Mouse (Mus musculus) adipocyte (in vitro differentiated cells): ENCODE results near the gene Mocs3.

ENCODE experiments used
- DNase-seq: peaks from one replicate; pipeline ENCODE4 v3.0.0-alpha.2; 2016; ENCODE audit warnings: low spot score

Gene Mocs3

DNA sequence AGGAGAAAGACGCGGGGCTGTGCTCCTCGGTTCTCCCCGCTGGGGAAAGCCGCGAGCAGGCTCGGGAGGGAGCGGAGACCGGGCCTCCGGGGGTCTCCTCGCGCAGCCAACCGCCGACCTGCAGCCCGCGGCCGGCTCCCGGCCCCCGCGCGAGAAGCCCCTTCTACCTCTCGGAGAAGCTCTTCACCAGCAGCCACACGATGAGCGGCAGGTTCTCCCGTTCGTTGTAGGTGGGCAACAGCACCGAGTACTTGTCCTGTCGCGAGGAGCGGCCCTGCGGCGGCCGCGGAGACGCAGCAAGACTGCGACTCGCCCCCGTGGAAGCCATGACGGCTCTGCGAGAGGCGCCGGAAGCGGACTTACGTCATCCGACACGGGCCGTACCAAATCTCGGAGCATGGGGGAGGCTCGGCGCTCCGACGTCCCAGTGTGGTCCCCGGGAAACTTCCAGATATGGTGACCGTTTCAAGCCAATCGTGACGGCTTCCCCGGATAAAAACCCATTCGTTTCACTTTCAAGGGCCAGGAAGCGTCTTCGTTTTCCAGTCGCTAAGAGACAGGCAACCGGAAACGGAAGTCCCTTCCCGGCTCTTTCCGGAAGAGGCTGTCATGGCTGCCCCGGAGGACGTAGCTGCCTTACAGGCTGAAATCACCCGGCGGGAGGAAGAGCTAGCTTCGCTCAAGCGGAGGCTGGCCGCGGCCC, at the start of gene Mocs3, which contains the start of the genes Gm20716 and Dpm1:
Gene Mocs3, plus strand, starts transcription at position 597 of the 703 bp plus-strand sequence.
Gene Gm20716, minus strand, starts transcription at position 339 of the 703 bp plus-strand sequence.
Gene Dpm1, minus strand, starts transcription at position 566 of the 703 bp plus-strand sequence.
- peak; percentile 94 for DNase-seq

DNA sequence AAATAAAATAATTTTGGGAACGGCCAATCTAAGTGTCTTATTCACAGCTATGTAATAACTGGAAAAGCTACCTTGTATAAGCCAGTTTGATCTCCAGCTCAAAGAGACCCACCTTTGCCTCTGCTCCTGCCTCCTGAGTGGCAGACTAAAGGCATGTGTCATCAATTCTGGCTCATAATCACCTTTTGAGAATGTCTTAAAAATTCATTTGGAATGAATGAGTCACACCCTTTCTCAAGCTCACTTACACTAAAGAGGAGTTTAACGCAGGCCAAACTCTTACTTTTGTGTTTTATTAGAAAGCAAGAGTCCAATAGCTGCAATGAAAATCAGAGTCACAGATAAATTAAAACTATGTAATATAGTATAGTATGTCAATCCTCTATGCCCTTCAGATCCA, 38.6 kb upstream of the Mocs3 start:
- no peak for DNase-seq

DNA sequence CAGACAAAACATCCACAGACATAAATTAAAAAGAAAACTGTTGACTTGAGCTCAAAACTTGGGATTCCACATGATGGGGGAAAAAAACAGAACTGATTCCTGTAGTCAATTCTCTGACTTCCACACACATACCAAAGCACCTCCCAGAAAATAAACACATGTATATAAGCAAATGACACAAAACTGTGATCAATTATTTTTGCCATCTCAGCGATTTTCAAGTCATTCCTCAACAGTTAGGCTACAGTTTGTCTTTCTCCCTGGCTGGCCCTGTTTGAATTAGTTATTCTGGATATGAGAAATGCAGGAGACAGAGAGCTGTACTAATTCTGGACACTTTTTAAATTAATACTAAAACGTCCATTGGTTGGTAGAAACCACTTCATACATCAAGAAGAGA, 36.7 kb upstream of the Mocs3 start:
- no peak for DNase-seq

DNA sequence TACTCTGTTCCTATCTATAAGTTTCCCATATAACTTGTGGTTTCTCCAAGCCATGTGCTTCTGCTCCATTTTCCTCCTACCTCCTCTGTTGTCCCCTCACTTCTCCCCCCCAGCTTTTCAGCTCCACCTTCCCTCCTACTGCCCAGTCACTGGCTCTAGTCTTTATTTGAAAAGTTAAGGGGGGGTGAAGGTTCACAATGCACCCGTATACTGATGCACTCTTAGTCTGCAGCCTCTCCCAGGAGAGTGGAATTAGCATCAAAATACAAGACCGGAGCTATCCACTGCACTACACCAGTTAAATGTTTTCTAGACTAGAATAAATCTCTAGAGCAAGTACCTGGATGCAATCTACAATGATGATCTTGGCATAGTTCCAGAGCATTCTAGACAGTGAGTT, 34.7 kb upstream of the Mocs3 start:
- DNase-seq = no peak

DNA sequence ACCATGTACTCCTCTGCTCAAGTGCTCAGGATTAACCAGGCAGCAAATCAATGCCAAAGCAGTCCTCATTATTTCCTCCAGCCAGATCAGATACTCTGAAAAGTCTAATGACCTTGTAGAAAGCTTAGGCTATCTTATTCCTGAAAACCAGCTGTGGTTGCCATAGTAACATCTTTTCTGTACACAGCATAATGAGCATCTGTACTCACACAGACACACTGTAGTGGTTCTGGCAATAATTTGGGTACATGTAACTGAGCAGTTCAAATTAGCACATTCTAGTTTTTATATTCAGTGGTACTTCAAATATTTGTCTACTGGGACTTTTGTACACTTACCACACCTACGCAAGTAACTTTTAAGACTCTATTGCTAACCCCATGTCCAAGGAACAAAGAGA, 32.0 kb upstream of the Mocs3 start:
- no peak for DNase-seq

DNA sequence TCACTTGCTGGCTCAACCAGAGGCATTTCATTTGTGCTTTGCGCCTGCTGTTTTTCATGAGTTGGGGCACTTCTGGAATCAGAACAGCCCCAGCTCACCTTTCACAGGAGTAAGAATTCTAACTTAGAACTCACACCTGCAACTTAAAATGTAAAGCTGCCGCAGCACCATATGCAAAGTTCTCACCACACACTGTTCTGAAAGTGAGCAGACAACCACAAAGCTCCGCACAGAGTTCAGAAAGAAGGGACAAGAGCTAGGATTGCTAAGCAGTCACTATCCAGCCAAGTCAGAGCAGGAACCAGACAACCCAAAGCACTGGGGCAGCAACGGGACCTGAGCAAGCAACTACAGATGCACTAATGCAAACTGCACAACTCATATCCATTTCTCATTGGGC, 30.9 kb upstream of the Mocs3 start:
- DNase-seq = no peak

DNA sequence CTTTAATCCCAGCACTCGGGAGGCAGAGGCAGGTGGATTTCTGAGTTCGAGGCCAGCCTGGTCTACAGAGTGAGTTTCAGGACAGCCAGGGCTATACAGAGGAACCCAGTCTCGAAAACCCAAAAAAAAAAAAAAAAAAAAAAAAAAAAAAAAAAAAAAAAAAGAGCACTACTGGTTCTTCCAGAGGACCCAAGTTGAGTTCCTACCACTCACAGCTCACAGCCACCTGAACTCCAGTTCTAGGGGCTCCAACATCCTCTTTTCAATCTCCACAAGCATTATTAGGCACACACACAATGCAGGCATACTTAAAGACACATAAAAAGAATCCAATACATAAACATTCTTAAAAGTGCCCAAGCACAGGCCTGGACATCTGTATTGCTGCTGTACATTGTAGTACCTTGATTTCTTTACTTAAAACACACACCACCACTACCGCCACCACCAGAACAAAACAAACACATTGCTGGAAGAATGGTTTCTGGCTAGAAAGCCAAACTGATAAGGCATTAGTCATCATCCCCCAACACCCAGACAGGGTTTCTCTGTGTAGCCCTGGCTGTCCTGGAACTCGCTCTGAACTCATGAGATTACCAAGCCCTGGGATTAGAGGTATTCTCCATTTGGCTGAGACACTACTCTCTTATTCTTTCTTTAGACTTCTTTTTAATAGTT, 30.3 kb upstream of the Mocs3 start:
- no peak for DNase-seq

DNA sequence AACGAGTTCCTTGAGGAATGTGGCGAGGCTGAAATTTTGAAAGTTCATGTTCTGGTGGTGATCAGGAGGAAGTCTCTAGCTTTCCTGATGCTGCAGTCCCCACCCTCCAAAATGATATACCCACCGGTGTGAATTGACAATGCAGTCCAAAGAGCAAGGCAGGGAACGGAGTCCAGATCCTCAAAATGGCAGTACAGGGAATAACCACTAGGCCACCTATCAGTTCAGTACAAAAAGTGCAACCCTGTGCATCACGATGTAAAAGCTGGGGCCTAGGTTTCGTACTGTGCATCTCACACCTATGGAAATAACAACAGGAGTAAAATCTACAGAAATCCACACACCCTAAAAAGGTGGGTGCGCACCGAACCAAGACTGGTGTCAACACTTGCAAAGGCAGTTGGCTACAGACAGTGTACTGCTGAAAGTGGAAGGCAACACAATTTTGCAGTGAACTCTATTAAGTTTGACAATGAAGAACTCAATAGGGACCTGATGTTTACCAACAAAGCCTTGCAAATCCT, 25.9 kb upstream of the Mocs3 start:
- no peak for DNase-seq

DNA sequence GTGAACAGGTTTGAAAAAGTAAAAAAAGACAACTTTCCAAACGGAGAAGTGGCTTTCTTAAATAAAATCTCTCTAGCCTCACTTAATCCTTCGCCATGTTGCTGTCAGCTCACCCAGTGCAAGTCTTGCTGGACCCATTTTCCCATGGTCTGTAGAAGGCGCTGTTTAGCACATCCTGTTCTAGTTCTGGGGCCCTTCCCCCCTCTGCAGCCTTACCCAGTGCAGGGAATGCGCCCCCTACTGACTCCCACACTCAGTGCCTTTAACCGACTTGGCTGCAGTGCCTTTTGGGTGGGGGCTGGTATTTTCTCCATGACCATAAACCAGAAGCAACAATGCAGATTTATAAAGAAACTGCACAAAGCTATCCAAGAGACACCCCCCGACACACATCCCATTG, 25.2 kb upstream of the Mocs3 start:
- DNase-seq = peak; percentile 96

DNA sequence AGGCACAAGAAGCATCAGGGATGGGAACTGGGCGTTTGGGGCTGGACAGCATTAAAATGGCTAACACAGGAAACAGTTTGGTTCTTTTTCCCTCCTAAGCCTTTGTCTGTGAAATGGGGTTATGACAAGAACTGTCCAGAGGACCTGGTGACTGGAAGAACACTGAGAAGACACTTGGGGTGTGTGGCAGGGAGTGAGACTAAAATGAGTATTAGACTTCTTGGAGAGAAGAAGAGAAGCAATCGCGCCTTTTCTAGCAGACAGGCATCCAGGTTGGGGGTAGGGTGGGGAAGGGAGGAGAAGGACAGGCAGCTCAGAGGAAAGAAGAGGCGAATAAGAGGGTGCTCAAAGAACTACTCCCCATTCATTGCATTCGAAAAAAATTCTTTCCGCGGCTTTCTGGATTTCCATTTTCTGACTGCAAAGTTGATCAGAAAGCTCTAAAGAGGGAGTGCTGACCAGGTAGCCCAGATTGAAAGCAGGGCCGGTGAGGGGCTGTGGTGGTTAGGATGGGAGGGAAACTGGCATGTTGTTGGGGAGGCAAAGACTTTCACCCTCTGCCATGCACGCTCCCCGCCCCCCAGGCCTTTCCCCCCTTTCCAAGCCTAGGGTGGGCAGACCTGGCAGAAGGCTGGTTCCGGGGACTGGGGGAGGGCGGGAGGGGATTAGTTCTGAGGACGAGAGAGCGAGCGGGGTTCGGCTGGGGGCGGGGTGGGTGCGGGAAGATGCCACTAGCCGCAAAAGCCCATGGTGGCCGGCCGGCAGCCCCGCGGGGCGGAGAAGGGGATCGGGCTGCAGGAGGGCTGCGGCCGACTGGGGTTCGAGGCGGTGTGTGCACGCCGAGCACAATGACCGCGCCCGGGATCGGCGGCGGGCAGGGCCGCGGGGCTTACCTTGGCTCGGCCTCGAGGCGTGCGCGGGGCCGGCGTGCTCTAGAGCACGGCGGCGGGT, 24.5 kb upstream of the Mocs3 start:
- no peak for DNase-seq

DNA sequence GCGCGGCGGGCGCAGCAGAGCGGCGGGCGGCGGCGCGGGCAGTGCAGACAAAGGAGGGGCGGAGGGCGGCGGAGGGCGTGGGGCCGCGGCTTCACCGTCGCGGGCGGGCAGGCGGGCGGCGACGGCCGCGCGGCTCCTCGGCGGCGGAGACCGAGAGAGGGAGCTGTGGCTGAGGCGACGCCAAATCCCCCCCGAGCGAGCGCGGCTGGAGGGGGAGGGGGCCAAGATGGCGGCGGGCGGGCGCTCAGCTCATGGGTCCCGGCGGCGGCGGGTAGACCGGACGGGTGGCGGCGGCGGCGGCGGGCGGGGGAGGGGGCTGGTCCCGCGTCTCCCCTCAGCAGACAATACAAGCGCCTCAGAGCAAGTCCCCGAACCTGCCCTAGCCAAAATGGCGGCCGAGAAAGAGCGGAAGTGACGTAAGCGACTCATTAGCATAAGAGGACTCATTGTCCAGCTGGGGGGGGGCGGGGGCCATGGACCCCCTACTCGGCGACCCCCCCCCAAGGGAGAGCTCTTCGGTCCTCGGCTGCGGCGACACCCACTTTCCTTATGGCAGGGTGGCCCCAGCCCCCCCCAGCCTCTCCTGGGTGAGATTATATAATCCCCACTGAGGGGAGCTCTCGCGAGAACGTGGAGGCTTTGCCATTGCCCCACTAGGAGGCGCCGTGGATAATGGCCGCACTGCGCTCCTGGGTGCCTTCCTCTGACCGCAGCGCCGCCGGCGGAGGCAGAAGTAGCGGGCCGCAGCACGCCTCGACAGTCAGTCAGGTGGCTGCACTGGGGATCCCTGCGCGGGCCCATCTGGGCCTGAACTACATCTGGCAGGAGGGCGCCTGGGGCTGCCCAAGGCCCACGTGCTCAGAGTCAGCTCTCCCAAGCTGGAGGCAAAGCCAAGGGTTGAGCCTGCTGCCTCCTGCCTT, 23.4 kb upstream of the Mocs3 start, which contains the start of gene Adnp:
Gene Adnp, minus strand, starts transcription at position 388 of the 920 bp plus-strand sequence.
- DNase-seq = peak; percentile 95

DNA sequence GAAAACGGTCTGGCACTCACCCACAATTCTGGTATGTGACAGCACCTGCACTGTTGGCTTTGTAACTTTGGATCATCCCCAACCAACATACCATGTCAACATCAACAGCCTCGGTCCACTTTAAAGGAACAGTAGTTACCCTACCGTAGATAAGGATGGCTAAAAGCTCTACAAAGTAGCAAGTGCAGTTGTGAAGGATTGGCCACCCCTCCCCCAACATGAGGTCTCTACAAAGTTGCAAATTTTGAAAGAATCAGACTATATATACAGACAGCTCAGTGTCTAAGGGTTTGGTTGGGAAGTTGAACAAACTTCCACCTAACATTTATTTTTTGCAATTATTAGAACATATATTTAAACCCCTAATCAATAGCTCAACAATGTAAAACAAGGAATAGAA, 22.5 kb upstream of the Mocs3 start:
- no peak for DNase-seq

DNA sequence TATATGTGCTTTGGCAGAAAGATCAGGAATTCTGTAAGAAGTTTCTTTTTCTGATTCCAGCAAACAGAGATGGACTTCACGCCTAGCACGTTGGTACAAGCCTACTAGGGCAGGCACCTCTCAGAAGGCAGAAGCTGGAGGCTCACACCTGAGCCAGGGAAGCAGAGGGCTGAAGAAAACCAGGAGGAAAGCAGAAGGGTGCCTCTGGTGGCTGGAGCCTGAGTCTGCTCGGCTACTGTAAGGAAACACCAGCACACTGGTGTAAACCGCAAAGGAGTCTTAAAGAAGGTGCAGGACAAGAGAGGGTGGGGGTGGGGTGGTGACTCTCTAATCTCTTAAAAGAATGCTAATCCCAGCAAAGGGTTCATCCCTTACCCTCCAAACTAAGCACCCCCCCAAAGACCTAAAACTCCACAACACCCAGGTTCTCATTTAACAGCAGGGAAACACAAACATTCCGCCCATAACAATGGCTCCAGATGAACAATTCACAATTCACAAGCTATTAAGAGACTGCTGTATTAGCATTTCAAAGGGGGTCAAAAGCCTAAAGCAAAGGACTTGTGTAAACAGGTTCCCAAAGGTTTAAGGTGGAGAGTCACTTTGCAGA, 16.5 kb upstream of the Mocs3 start:
- DNase-seq = no peak

DNA sequence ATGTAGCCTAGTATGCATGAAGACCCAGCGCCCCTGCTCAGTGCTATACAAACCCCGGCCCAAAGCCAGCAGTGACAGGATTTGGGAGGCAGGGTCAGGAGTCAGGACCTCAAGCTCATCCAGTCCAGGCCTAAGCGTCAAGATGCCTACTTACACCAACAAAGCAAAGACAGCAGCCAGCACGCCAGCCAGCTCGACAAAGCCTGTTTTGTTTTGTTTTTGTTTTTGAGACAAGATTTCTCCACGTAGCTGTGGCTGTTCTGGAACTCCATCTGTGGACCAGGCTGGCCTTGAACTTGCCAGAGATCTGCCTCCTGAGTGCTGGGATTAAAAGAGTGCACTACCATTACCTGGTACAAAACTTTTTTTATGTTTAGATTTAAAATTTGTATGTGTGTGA, 7.1 kb upstream of the Mocs3 start:
- no peak for DNase-seq

DNA sequence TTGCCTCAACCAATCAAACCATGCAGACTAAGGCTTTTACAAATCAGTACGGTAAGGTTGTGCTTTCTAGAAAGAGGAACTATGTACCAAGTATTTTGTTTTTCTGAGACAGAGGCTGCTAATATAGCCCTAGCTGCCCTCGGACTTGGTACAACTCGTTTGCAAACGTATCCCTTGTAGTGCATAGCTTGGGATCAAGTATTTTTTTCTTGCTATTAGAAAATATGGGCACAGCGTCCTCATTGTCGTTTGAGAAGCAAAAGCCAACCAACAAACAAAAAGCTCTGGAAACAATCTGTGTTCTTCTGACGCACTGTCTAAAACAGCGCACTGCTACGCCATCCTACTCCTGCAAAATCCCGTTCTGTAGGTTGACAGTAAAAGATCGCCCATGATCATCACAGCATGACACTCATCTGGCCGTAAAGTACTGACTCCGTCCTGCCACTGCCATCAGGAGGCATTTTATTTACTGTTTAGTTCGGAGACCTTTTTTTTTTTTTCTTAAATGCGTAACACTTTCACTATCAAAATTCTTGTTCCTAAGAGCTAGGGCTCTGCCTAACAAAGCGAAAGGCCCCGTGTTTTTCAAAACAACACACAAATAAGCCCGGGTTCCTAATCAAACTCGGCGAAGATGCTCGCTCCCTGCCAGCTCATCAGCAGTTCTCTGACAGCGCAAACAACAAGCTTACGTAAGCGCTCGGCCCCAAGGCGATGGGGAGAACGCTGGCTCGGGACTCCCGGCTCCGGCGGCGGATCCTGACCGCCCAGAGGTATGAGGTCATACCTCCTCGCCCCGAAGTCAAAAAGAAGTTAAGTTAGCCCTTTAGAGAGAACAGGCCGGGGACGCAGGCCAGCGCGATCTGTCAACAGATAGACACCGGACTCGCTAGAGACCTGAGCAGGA, 1.1 kb upstream of the Mocs3 start:
- peak; percentile 74 for DNase-seq

DNA sequence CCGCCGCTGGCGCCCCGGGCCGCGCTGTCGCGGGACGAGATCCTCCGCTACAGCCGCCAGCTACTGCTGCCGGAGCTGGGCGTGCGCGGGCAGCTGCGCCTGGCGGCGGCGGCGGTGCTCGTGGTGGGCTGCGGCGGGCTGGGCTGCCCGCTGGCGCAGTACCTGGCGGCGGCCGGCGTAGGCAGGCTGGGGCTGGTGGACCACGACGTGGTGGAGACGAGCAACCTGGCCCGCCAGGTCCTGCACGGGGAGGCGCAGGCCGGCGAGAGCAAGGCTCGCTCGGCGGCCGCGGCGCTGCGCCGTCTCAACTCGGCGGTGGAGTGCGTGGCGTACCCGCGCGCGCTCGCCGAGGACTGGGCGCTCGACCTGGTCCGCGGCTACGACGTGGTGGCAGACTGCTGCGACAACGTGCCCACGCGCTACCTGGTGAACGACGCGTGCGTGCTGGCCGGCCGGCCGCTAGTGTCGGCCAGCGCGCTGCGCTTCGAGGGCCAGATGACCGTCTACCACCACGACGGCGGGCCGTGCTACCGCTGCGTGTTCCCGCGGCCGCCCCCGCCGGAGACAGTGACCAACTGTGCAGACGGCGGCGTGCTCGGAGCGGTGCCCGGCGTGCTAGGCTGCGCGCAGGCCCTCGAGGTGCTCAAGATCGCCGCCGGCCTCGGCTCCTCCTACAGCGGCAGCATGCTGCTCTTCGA, 500 bp downstream of the Mocs3 start:
- DNase-seq = no peak

DNA sequence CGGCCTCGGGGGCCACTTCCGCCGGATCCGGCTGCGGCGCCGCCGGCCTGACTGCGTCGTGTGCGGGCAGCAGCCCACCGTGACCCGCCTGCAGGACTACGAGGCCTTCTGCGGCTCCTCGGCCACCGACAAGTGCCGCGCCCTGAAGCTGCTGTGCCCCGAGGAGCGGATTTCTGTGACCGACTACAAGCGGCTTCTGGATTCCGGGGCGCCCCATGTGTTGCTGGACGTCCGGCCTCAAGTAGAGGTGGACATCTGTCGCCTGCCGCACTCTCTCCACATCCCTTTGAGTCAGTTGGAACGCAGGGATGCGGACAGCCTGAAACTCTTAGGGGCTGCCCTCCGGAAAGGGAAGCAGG, 1.0 kb downstream of the Mocs3 start:
- no peak for DNase-seq

DNA sequence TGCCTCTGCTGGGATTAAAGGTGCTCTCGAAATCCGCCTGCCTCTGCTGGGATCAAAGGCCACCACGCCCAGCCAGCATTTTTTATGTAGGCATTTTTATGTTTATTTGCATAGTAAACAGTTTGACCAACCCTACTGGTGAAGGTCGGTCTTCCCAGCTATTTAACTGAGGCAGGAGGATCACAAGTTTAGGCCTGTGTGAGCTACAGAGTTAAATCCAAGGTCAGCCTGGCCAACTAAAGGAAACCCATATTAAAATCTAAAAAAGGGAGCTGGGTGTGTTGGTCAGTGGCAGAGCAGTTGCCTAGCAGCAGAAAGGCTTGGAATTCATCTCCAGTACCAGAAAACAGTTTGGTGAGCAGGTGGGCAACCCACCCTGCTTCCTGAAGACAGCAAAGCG, 2.9 kb downstream of the Mocs3 start:
- DNase-seq = no peak

DNA sequence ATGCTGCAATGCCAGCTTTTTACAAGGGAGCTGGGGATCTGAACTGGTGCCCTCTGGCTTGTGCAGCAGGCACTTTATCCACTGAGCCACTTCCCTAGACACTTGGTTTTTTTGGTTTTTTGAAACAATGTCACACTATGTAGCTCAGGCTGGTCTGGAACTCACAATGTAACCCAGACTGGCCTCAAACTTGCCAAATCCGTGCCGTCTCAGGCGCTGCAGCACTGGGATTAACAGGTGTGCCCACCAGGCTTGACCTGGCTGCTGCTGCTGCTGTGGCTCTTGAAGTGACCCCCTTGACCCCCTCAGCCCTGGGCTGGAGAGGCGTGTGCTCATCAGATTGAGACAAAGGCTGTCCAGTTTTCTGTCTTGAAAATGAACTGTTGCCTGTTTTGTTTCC, 7.9 kb downstream of the Mocs3 start:
- DNase-seq = no peak
